Comparison of ENCODE assay signal across 16 mouse cellular contexts in genomic region chr9:10569830-10570229, GRCm38 (mm10).
A peak's percentile ranks its signal among the peaks of the same experiment; 100 is the strongest.
DNase-seq lines count a peak whose midpoint lies in the region; ATAC-seq and TF ChIP-seq lines count a peak whose summit lies in the region.
"Had no signal": no experiment of that assay in that cellular context is flagged by ENCODE, and none has a peak within 500 bp of the region (broad histone marks: within the 10 kb centered on the region; RNA-seq: fewer than 3 reads in every experiment).

No protein-coding gene starts in this region.

- DNase-seq in heart, adult 18-20 months: peak; percentile 5 to 9
- no peak for DNase-seq in heart, postnatal 36 days
- DNase-seq in lung, embryonic 14.5 days: peak; percentile 61
- DNase-seq in lung, postnatal 25 days (ENCODE audit: low spot score): no peak
- peak; percentile 35 for DNase-seq in R1 (ENCODE audit: low read depth, low spot score)
- DNase-seq in limb, embryonic 11.5 days (ENCODE audit: low spot score): peak; percentile 40
- DNase-seq in layer of hippocampus, postnatal 25 days (ENCODE audit: extremely low spot score in 1 of 2, low spot score in 1 of 2): no peak
- no peak for DNase-seq in cerebellum, postnatal 10 days
- DNase-seq: cerebellum, adult 2 months; left cerebral cortex, postnatal 4 days; lung, adult 2 months; thymus, postnatal 4 days had no signal

- no peak overlapping the region for H3K27ac ChIP-seq in lung, embryonic 14.5 days (ENCODE audit: low read depth)
- H3K27ac ChIP-seq in limb, embryonic 11.5 days (replicated peaks; ENCODE audit: low read depth, low read length): no peak overlapping the region
- H3K27ac ChIP-seq: embryonic facial prominence, embryonic 15.5 days had no signal

- no peak for TF ChIP-seq CTCF in lung, embryonic 14.5 days (IDR thresholded peaks at IDR 0.05; ENCODE audit: low read depth)

- H3K36me3 ChIP-seq in lung, embryonic 14.5 days (ENCODE audit: insufficient read depth): no peaks in the 10 kb centered on the region
- H3K36me3 ChIP-seq in limb, embryonic 11.5 days (ENCODE audit: control insufficient read depth, insufficient read depth, low read length): no peaks in the 10 kb centered on the region
- H3K36me3 ChIP-seq: embryonic facial prominence, embryonic 15.5 days had no signal

- H3K9ac ChIP-seq in lung, embryonic 14.5 days: no peak overlapping the region
- H3K9ac ChIP-seq in limb, embryonic 11.5 days (ENCODE audit: low read length): no peak overlapping the region
- H3K9ac ChIP-seq: embryonic facial prominence, embryonic 15.5 days had no signal

- no peaks in the 10 kb centered on the region for H3K4me1 ChIP-seq in lung, embryonic 14.5 days (ENCODE audit: insufficient read depth)
- no peaks in the 10 kb centered on the region for H3K4me1 ChIP-seq in limb, embryonic 11.5 days (ENCODE audit: control insufficient read depth, insufficient read depth, low read length)
- H3K4me1 ChIP-seq: embryonic facial prominence, embryonic 15.5 days had no signal

- H3K27me3 ChIP-seq in lung, embryonic 14.5 days (ENCODE audit: insufficient read depth, low read length): no peaks in the 10 kb centered on the region
- H3K27me3 ChIP-seq in limb, embryonic 11.5 days (ENCODE audit: control insufficient read depth, insufficient read depth, low read length): no peaks in the 10 kb centered on the region
- H3K27me3 ChIP-seq: embryonic facial prominence, embryonic 15.5 days had no signal

- no peak overlapping the region for H3K4me2 ChIP-seq in lung, embryonic 14.5 days
- H3K4me2 ChIP-seq in limb, embryonic 11.5 days (ENCODE audit: low read depth, severe bottlenecking): no peak overlapping the region
- H3K4me2 ChIP-seq: embryonic facial prominence, embryonic 15.5 days; heart, embryonic 11.5 days had no signal

- intact Hi-C loops in heart, postnatal 36 days (cut with DNase I): no loop called here

- H3K4me3 ChIP-seq in lung, embryonic 14.5 days (ENCODE audit: low read depth, low read length): no peak overlapping the region
- H3K4me3 ChIP-seq in limb, embryonic 11.5 days (ENCODE audit: low read depth, low read length): no peak overlapping the region
- H3K4me3 ChIP-seq: embryonic facial prominence, embryonic 15.5 days had no signal

- no peaks in the 10 kb centered on the region for H3K9me3 ChIP-seq in lung, embryonic 14.5 days (ENCODE audit: low read depth, low read length)
- no peaks in the 10 kb centered on the region for H3K9me3 ChIP-seq in limb, embryonic 11.5 days (ENCODE audit: control insufficient read depth, low read length)
- H3K9me3 ChIP-seq: embryonic facial prominence, embryonic 15.5 days had no signal

- ATAC-seq in lung, embryonic 14.5 days (ENCODE audit: insufficient read depth): no peak; the same call in 1 of the 2 replicates
- ATAC-seq in limb, embryonic 11.5 days (ENCODE audit: insufficient number of reproducible peaks, low FRiP score, low TSS enrichment, low read depth): no peak
- ATAC-seq: forebrain, embryonic 16.5 days; inflammation-experienced regulatory T-cells, adult 6 months had no signal

Comparison
In these comparisons a context has a peak if more than half of its experiments do, and no peak if none do; other contexts are left out.
1. DNase-seq: peak in heart, adult 18-20 months (2 of 2), lung, embryonic 14.5 days (single experiment), R1 (single experiment) and limb, embryonic 11.5 days (single experiment); none in heart, postnatal 36 days (0 of 2), lung, postnatal 25 days (single experiment), layer of hippocampus, postnatal 25 days (0 of 2) and cerebellum, postnatal 10 days (0 of 2).